In the genomic region with DNA sequence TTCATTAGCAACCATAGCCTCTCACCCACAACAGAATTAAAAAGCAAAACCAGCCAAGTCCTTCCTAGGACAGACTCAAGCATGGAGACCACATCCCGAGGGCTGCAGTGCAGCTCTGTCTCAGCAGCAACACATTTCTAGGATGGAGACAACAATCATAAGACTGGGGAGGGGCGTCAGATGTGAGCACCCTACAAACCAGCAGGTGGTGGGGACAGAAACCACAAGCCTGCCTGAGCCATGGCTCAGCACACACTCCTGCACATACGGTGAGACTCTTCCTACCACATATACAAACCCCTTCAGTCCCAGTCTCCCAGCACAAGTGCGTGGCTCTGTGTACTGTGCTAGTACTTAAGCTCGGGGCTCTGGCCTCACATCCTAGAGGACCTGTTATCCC, we compare ENCODE assay signal across 11 mouse cellular contexts.
"Had no signal": no experiment of that assay in that cellular context is flagged by ENCODE, and none has a peak within 500 bp of the region (broad histone marks: within the 10 kb centered on the region; RNA-seq: fewer than 3 reads in every experiment).

No protein-coding gene starts in this region.

- DNase-seq: kidney, adult 8-10 months had no signal

- H3K9me3 ChIP-seq: limb, embryonic 13.5 days; liver, embryonic 15.5 days; megakaryocyte, embryonic 14.5 days; midbrain, embryonic 12.5 days; stomach, embryonic 15.5 days had no signal

- H3K4me3 ChIP-seq: limb, embryonic 13.5 days; liver, embryonic 15.5 days; megakaryocyte, embryonic 14.5 days; midbrain, embryonic 12.5 days; stomach, embryonic 15.5 days had no signal

- H3K4me2 ChIP-seq: limb, embryonic 13.5 days; liver, embryonic 11.5 days; liver, embryonic 15.5 days; lung, embryonic 14.5 days; midbrain, embryonic 12.5 days; stomach, embryonic 15.5 days had no signal

- H3K27ac ChIP-seq: kidney, postnatal 0 days; limb, embryonic 13.5 days; liver, embryonic 15.5 days; macrophage; midbrain, embryonic 12.5 days; stomach, embryonic 15.5 days had no signal

- ATAC-seq: intestine, postnatal 0 days had no signal

- H3K36me3 ChIP-seq: limb, embryonic 13.5 days; liver, embryonic 15.5 days; midbrain, embryonic 12.5 days; stomach, embryonic 15.5 days had no signal

- H3K4me1 ChIP-seq: limb, embryonic 13.5 days; liver, embryonic 15.5 days; midbrain, embryonic 12.5 days; stomach, embryonic 15.5 days had no signal

- H3K27me3 ChIP-seq: liver, embryonic 15.5 days; midbrain, embryonic 12.5 days had no signal

- H3K9ac ChIP-seq: limb, embryonic 13.5 days; liver, embryonic 15.5 days; lung, embryonic 14.5 days; midbrain, embryonic 12.5 days; stomach, embryonic 15.5 days had no signal
